Mouse (Mus musculus): ENCODE measurements around the gene Serpina3g. TPM values are rescaled to one million over a fixed set of nuclear protein-coding genes. Genes with fewer than 3 reads are reported as not detected.

The Serpina3g gene
- polyA plus RNA-seq, 1 experiment from 2014 or later = 0.97 TPM

Other genes starting within 250 kb of the Serpina3g start
- not detected in 2 replicates for gene Serpina11, start 246.3 kb upstream of the Serpina3g start, polyA plus RNA-seq (2015; fragmentation: Nextera tagmentation; extraction: Ambion mirVana)
- gene Serpina9, start 222.5 kb upstream of the Serpina3g start, polyA plus RNA-seq (2015; fragmentation: Nextera tagmentation; extraction: Ambion mirVana) = not detected in 2 replicates
- gene Serpina12, start 191.8 kb upstream of the Serpina3g start, polyA plus RNA-seq (2015; fragmentation: Nextera tagmentation; extraction: Ambion mirVana) = not detected in 2 replicates
- gene Serpina5, start 135.1 kb upstream of the Serpina3g start, polyA plus RNA-seq (2015; fragmentation: Nextera tagmentation; extraction: Ambion mirVana) = not detected in 2 replicates
- gene Serpina3a, start 123.5 kb upstream of the Serpina3g start, polyA plus RNA-seq (2015; fragmentation: Nextera tagmentation; extraction: Ambion mirVana) = not detected in 2 replicates
- gene Serpina3b, start 108.2 kb upstream of the Serpina3g start, polyA plus RNA-seq (2015; fragmentation: Nextera tagmentation; extraction: Ambion mirVana) = not detected in 2 replicates
- gene Serpina3c, start 82.4 kb upstream of the Serpina3g start, polyA plus RNA-seq (2015; fragmentation: Nextera tagmentation; extraction: Ambion mirVana) = not detected in 2 replicates
- gene Serpina3f, start 21.7 kb upstream of the Serpina3g start, polyA plus RNA-seq (2015; fragmentation: Nextera tagmentation; extraction: Ambion mirVana) = 0.26 TPM in 1 of 2 replicates, not detected in the other
- not detected in 2 replicates for gene Serpina3i, start 26.9 kb downstream of the Serpina3g start, polyA plus RNA-seq (2015; fragmentation: Nextera tagmentation; extraction: Ambion mirVana)
- gene Serpina3j, start 78.3 kb downstream of the Serpina3g start, polyA plus RNA-seq (2015; fragmentation: Nextera tagmentation; extraction: Ambion mirVana) = not detected in 2 replicates
- not detected in 2 replicates for gene Serpina3k, start 102.2 kb downstream of the Serpina3g start, polyA plus RNA-seq (2015; fragmentation: Nextera tagmentation; extraction: Ambion mirVana)
- not detected in 2 replicates for gene Serpina3m, start 102.2 kb downstream of the Serpina3g start, polyA plus RNA-seq (2015; fragmentation: Nextera tagmentation; extraction: Ambion mirVana)
- 0.12 and 0.39 TPM in 2 replicates for gene Serpina3n, start 170.5 kb downstream of the Serpina3g start, polyA plus RNA-seq (2015; fragmentation: Nextera tagmentation; extraction: Ambion mirVana)
- gene Gsc, start 237.1 kb downstream of the Serpina3g start, polyA plus RNA-seq (2015; fragmentation: Nextera tagmentation; extraction: Ambion mirVana) = 0.31 TPM in 1 of 2 replicates, not detected in the other